Mouse (Mus musculus) kidney, embryonic 14.5 days (tissue): ENCODE measurements around the gene Rccd1. TPM values are rescaled to one million over a fixed set of nuclear protein-coding genes. Genes with fewer than 3 reads are reported as not detected.

Source experiments
- ATAC-seq: fragments of 200-750 bp; cut with Nextera tagmentation; 2 replicates; pipeline ENCODE4 v1.8.0; 2017; ENCODE audit warnings: moderate number of reproducible peaks, mild to moderate bottlenecking, moderate TSS enrichment, moderate library complexity; ENCODE audit not compliant: low FRiP score, low TSS enrichment
- H3K27ac ChIP-seq: fragments of 300-500 bp; sonication (generic); 2 replicates; pipeline ENCODE4 v1.5.1; 2014; ENCODE audit warnings: low read depth, mild to moderate bottlenecking, low read length, moderate library complexity, mixed read lengths
- H3K27me3 ChIP-seq: fragments of 300-500 bp; sonication (generic); 2 replicates; pipeline ENCODE4 v1.6.1; 2014; ENCODE audit warnings: mild to moderate bottlenecking, low read length; ENCODE audit not compliant: control insufficient read depth, insufficient read depth
- H3K36me3 ChIP-seq: fragments of 300-500 bp; sonication (generic); 2 replicates; pipeline ENCODE4 v1.6.1; 2014; ENCODE audit warnings: low read length, mixed read lengths; ENCODE audit not compliant: control insufficient read depth, insufficient read depth
- H3K4me1 ChIP-seq: fragments of 300-500 bp; sonication (generic); 2 replicates; pipeline ENCODE4 v1.6.1; 2014; ENCODE audit warnings: low read length, mixed read lengths; ENCODE audit not compliant: control insufficient read depth, insufficient read depth
- H3K4me2 ChIP-seq: fragments of 300-500 bp; sonication (generic); replicated peaks from 2 replicates; pipeline ENCODE4 v1.6.1; 2014; ENCODE audit warnings: low read depth, mild to moderate bottlenecking, low read length
- H3K4me3 ChIP-seq: fragments of 300-500 bp; sonication (generic); 2 replicates; pipeline ENCODE4 v1.5.1; 2014; ENCODE audit warnings: mild to moderate bottlenecking, low read length
- H3K9ac ChIP-seq: fragments of 300-500 bp; sonication (generic); 2 replicates; pipeline ENCODE4 v1.6.1; 2014; ENCODE audit warnings: low read depth, mild to moderate bottlenecking, low read length, moderate library complexity
- H3K9me3 ChIP-seq: fragments of 300-500 bp; sonication (generic); 2 replicates; pipeline ENCODE4 v1.6.1; 2016; ENCODE audit warnings: low read length; ENCODE audit not compliant: control insufficient read depth
- WGBS: fragments of 180-500 bp; shearing (Covaris S2); extraction: QIAGEN DNeasy Blood & Tissue Kit; methylation state at CpG from one replicate; pipeline ENCODE4 v1.1.7; 2014; 5-methylcytosine and 5-hydroxymethylcytosine counted together
- polyA plus RNA-seq: library from polyadenylated mRNA; unstranded; fragments of >200 nt; fragmentation: Nextera tagmentation; extraction: Ambion mirVana; gene quantifications from 2 replicates; pipeline ENCODE4 v1.2.1, GENCODE M21; 2014

Rccd1 gene
- polyA plus RNA-seq, 1 experiment from 2014 or later: 15.1 TPM

DNA sequence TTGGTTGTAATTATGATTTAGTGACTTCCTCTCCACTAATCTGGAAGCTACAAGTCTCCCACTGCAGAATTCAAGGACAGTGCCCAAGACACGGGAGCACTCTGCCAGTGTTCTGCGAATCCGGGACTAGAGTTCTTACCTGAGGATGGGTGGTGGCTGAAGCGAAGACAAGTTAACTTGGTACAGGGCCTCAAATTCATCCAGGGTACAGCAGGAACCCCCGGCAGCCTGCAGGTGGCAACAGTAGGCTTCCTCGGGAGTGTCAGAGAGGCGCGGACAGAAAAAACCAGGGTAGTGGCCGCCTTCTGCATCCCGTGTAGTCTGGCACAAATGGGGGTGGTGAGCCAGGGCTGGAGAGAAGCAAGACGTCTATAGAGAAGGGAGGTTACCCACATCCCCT is 16.5 kb upstream of the Rccd1 start, which contains the start of gene Unc45a:
Gene Unc45a (minus strand): TSS at position 213 of the 400 bp plus-strand sequence.
- Histone ChIP-seq H3K27me3 (no peaks in the 10 kb centered on the region), H3K4me1 (peaks cover 18% of the 10 kb centered on the region), H3K4me2 (peak within 1 kb of the TSS; percentile 55), H3K9ac (peak within 1 kb of the TSS; percentile 61), H3K36me3 (peaks cover 20% of the 10 kb centered on the region), H3K27ac (peak within 1 kb of the TSS; percentile 63), H3K9me3 (peaks cover 3% of the 10 kb centered on the region; the same call in 1 of the 2 replicates), H3K4me3 (peak within 1 kb of the TSS; percentile 66)
- peak; percentile 65 for ATAC-seq
- 2% methylated on average over 11 of the region's 11 CpGs for WGBS

DNA sequence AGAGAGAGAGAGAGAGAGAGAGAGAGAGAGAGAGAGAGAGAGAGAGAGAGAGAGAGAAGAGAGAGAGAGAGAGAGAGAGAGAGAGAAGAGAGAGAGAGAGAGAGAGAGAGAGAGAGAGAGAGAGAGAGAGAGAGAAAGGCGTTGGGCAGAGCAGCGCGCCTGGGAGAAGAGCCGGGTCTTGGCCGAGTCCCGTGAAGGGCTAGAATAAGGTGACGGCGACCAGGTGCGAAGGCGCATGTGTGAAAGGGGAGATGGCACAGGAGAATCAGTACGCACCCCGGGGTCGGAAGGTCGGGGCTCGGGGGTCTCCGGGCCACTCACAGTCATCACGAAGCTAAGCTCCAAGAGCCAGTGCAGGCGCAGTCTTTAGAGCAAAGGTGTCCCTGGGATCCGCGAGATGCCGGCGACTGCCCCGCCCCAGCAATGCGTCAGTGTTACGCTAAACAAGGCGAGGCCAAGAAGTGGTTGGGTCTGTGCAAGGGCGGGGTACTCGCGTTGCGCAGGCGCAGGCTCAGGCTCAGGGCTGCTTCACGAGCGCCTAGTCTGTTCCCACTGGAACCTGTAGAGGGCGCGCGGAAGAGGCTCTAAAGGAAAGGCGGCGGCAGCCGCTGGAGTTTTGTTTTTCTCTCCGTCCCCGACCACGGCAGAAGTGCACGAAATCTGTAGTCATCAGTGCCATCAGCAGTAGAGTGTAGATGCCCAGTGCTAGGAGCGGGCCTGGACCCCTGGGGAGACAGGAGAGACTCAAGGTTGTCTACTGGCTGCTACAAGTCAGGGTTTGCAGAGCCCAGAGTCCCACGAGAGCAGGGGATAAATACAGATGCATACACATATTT is 15.8 kb upstream of the Rccd1 start:
- H3K4me1 ChIP-seq: peaks cover 18% of the 10 kb centered on the region
- peak overlapping the region; percentile 66 for H3K4me3 ChIP-seq
- peaks cover 28% of the 10 kb centered on the region for H3K36me3 ChIP-seq
- peak; percentile 97 for ATAC-seq
- H3K27me3 ChIP-seq: no peaks in the 10 kb centered on the region
- under 1% methylated on average over 45 of the region's 45 CpGs for WGBS
- H3K9me3 ChIP-seq: no peaks in the 10 kb centered on the region
- H3K27ac ChIP-seq: peak overlapping the region; percentile 63
- peak overlapping the region; percentile 55 for H3K4me2 ChIP-seq
- H3K9ac ChIP-seq: peak overlapping the region; percentile 61

DNA sequence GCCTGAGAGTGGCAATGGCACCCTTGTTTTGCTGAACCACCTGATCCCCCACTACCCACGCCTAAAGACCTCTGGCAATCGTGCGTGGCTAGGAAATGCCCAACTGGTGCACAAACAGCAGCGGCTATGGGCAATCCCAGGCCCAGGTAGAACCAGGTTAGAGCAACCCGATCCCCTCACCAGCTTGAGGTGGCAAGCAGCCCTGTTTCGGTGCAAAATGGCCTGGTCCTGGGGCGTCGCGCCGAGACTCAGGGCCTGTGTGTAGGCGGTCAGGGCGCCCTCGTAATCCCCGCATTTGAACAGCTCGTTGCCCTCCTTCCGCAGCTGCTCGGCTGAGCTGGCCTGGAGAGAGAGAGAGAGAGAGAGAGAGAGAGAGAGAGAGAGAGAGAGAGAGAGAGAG is 15.1 kb upstream of the Rccd1 start:
- Histone ChIP-seq H3K27ac (no peak overlapping the region), H3K4me3 (peak overlapping the region; percentile 66), H3K9me3 (no peaks in the 10 kb centered on the region), H3K4me1 (peaks cover 18% of the 10 kb centered on the region), H3K27me3 (no peaks in the 10 kb centered on the region), H3K9ac (peak overlapping the region; percentile 61), H3K4me2 (peak overlapping the region; percentile 55), H3K36me3 (peaks cover 34% of the 10 kb centered on the region)
- 7% methylated on average over 17 of the region's 17 CpGs for WGBS
- ATAC-seq: no peak

DNA sequence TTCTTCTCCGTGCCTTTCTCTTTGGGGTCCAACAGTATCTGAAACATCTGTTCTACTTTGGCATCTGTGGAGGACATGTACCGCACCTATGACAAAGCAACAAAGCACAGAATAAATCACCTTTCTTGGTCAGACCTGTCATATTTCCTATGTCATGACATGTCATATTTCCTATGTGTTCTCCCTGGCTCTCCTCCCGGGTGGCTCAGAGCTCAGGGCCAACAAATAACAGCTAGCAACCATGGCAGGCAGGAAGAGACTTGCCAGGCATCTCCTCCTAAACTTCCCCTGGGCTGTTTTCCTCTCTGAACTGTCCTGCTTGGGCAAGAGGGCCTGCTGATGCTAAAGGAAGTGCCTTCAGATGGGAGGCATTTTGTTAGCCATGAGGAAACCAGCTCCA is 12.7 kb upstream of the Rccd1 start:
- H3K36me3 ChIP-seq: peaks cover 55% of the 10 kb centered on the region
- no peak for ATAC-seq
- WGBS: 88% methylated on average over 3 of the region's 3 CpGs
- H3K4me2 ChIP-seq: no peak overlapping the region
- H3K27me3 ChIP-seq: no peaks in the 10 kb centered on the region
- H3K4me1 ChIP-seq: peaks cover 10% of the 10 kb centered on the region
- H3K9me3 ChIP-seq: 0 out of 2 replicates have a peak, but pooled peaks cover 2% of the 10 kb centered on the region
- H3K4me3 ChIP-seq: no peak overlapping the region
- H3K27ac ChIP-seq: no peak overlapping the region
- H3K9ac ChIP-seq: no peak overlapping the region

DNA sequence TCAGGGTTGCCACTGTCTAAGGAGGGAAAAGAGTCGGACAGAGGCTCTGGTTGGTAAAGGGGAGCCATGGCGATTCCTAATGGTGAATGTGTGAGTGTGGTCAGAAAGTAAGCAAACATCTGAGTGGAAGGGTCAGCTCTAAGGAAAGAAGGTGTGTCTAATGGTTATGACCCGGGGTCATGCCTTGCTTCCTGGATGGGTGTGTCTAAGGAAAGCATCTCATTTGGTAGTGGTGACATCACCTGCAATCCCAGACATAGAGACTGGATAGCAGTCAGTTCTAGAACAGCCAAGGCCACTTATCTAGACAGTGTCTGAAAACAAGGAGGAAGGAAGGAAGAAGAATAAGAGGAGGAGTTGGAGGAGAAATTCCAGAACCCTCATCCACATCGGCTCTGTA is 10.6 kb upstream of the Rccd1 start:
- Histone ChIP-seq H3K9ac (no peak overlapping the region), H3K4me3 (no peak overlapping the region), H3K4me1 (peaks cover 10% of the 10 kb centered on the region), H3K27me3 (no peaks in the 10 kb centered on the region), H3K36me3 (peaks cover 76% of the 10 kb centered on the region), H3K4me2 (no peak overlapping the region), H3K9me3 (0 out of 2 replicates have a peak, but pooled peaks cover 2% of the 10 kb centered on the region), H3K27ac (no peak overlapping the region)
- 91% methylated on average over 4 of the region's 4 CpGs for WGBS
- no peak for ATAC-seq

DNA sequence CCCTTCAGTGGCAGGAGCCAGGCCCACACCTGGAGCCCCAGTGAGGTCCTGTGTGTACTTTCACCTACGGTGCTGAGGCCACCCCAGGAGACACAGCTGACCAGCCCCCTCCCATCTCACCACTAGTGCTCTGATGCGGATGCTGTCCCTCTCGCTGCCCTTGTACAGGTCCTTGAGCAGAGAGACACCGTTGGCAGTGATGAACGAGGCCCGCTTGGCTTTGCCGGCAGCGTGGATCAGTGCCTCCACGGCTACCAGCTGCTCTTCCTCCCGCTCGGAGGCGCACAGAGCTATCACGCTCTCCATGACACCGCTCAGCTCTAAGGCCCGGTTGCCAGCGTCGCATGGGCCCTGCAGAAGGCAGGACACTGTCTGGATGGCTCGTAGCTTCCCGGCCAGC is 7.2 kb upstream of the Rccd1 start:
- Histone ChIP-seq H3K4me1 (no peaks in the 10 kb centered on the region), H3K27ac (no peak overlapping the region), H3K27me3 (no peaks in the 10 kb centered on the region), H3K4me2 (no peak overlapping the region), H3K36me3 (peaks cover 96% of the 10 kb centered on the region), H3K9ac (no peak overlapping the region), H3K4me3 (no peak overlapping the region), H3K9me3 (0 out of 2 replicates have a peak, but pooled peaks cover 2% of the 10 kb centered on the region)
- no peak for ATAC-seq
- WGBS: 91% methylated on average over 19 of the region's 19 CpGs

DNA sequence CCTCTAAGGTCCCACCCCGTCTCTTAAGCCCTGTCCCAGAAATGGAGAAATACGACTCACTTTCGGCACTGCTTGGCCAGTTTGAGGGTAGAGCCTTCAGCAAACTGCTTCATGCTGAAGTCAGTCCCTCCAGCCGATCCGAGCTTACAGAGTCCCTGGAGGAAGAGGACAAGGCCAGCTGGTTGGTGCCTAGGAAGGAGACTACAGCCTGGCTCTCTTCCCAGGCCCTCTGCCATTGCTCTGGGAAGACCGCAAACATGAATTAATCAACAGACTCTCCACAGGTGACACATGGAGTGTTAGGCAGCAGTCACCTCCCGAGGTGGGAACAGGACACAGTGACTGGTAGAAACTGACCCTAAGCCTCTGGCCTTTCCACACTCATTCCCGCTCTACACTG is 6.0 kb upstream of the Rccd1 start:
- Histone ChIP-seq H3K4me3 (no peak overlapping the region), H3K4me1 (no peaks in the 10 kb centered on the region), H3K9me3 (0 out of 2 replicates have a peak, but pooled peaks cover 2% of the 10 kb centered on the region), H3K36me3 (peaks cover 94% of the 10 kb centered on the region), H3K27me3 (no peaks in the 10 kb centered on the region), H3K4me2 (no peak overlapping the region), H3K27ac (no peak overlapping the region), H3K9ac (no peak overlapping the region)
- WGBS: 94% methylated on average over 8 of the region's 8 CpGs
- no peak for ATAC-seq

DNA sequence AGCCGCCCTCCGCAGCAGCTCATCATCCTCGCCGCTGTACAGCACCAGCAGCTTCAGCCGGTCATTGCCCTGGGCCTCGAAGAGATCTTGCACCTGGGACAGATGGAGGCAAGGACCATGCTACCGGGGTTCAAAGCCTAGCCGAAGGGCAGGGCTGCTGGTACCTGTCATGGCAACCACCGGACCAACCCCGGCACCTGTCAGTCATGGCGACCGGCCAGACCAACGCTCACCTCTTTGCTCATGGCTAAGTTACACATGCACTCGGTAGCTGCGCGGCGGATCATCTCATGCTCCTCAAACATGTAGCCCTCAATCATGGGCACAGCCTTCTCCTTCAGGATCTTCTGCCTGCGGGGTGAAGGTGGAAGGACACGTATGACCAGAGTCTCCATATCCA is 1.8 kb upstream of the Rccd1 start:
- H3K36me3 ChIP-seq: peaks cover 59% of the 10 kb centered on the region
- no peak overlapping the region for H3K4me2 ChIP-seq
- H3K4me1 ChIP-seq: peaks cover 10% of the 10 kb centered on the region
- WGBS: 96% methylated on average over 19 of the region's 19 CpGs
- no peak overlapping the region for H3K4me3 ChIP-seq
- ATAC-seq: no peak
- no peaks in the 10 kb centered on the region for H3K9me3 ChIP-seq
- H3K27me3 ChIP-seq: no peaks in the 10 kb centered on the region
- H3K27ac ChIP-seq: no peak overlapping the region
- no peak overlapping the region for H3K9ac ChIP-seq

DNA sequence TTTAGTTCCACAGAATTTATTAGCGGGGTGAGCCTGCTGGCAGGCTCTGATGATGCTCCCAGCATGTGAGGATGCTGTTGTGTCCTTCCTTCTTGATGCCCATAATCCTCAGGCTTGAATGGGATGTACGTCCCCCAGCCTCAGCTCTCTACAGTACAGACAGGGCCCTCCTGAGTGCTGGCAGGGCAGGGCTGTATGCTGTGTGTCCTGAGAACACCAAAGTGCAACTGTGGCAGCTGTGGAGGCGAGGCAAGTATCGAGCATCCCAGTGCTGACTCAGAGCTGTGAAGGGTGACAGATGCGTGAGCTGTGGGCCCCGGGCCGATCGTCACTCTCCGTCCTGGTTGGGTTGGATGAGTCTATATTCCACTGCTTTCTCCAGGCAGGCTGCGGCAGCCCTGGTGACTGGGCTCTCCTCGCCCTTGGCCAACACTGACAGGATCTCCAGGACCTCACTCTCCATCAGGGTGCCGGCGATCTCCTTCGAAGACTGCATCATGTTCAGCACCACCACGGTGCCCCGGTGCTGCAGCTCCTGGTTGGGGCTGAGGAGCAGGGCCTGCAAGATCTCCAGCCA is 1.1 kb upstream of the Rccd1 start:
- Histone ChIP-seq H3K4me1 (peaks cover 10% of the 10 kb centered on the region), H3K9me3 (no peaks in the 10 kb centered on the region), H3K36me3 (peaks cover 53% of the 10 kb centered on the region), H3K27ac (no peak overlapping the region), H3K9ac (no peak overlapping the region), H3K4me3 (no peak overlapping the region), H3K4me2 (no peak overlapping the region), H3K27me3 (no peaks in the 10 kb centered on the region)
- WGBS: 88% methylated on average over 16 of the region's 16 CpGs
- no peak for ATAC-seq
